Mouse (Mus musculus): ENCODE data around the gene Tes. TPM values are rescaled to one million over a fixed set of nuclear protein-coding genes. Genes with fewer than 3 reads are reported as not detected.
A peak's percentile ranks its signal among the peaks of the same experiment; 100 is the strongest.

Gene Tes
- total RNA-seq, 1 experiment = 51.1 TPM

- no peak overlapping the region for H3K9ac ChIP-seq (ENCODE audit: insufficient read depth, low read depth, low read length, poor library complexity, severe bottlenecking)
- H3K27ac ChIP-seq (ENCODE audit: insufficient read depth, low read depth, low read length, poor library complexity, severe bottlenecking) = no peak overlapping the region
- H3K9me3 ChIP-seq (ENCODE audit: control insufficient read depth, insufficient read depth, low read depth, low read length) = no peaks in the 10 kb centered on the region
- no peaks in the 10 kb centered on the region for H3K4me1 ChIP-seq (ENCODE audit: control insufficient read depth in 2 of 2, insufficient read depth in 2 of 2, low read length in 2 of 2, poor library complexity in 1 of 2)
- H3K36me3 ChIP-seq (ENCODE audit: control insufficient read depth, insufficient read depth, low read length, poor library complexity, severe bottlenecking) = no peaks in the 10 kb centered on the region
- no peak for TF ChIP-seq CHD2 (IDR thresholded peaks at IDR 0.05; ENCODE audit: low read depth, low read length)
- no peak for TF ChIP-seq MAFK (IDR thresholded peaks at IDR 0.05; ENCODE audit: insufficient read depth, low read depth, low read length)
- TF ChIP-seq ZC3H11A (IDR thresholded peaks at IDR 0.05; ENCODE audit: borderline replicate concordance, low read depth, low read length) = no peak
- no peak for TF ChIP-seq HCFC1 (IDR thresholded peaks at IDR 0.05; ENCODE audit: borderline replicate concordance, insufficient read depth, low read length)
- TF ChIP-seq ZNF384 (IDR thresholded peaks at IDR 0.05; ENCODE audit: low read depth, low read length) = no peak
- in situ Hi-C loops (cut with MboI; ENCODE audit: low sequenced_read_pairs in 2 of 2, unreplicated experiment in 2 of 2) = loop anchor here in 1 of 2 experiments (25.0 kb wide), 1 partner anchor 555 kb away; no protein-coding TSS in a partner anchor
- peak; percentile 9 for DNase-seq (ENCODE audit: low read depth, low spot score)
- H3K4me3 ChIP-seq (ENCODE audit: insufficient read depth in 1 of 2, low read depth in 1 of 2, low read length in 2 of 2, poor library complexity in 1 of 2, severe bottlenecking in 1 of 2) = no peak overlapping the region
These were observed 32.7 kb upstream of the Tes start for GRCm38 (mm10) chr6:17032231-17032728.

- no peak overlapping the region for H3K27ac ChIP-seq (ENCODE audit: insufficient read depth, low read depth, low read length, poor library complexity, severe bottlenecking)
- no peak overlapping the region for H3K9ac ChIP-seq (ENCODE audit: insufficient read depth, low read depth, low read length, poor library complexity, severe bottlenecking)
- no peaks in the 10 kb centered on the region for H3K9me3 ChIP-seq (ENCODE audit: control insufficient read depth, insufficient read depth, low read depth, low read length)
- H3K4me3 ChIP-seq (ENCODE audit: insufficient read depth in 1 of 2, low read depth in 1 of 2, low read length in 2 of 2, poor library complexity in 1 of 2, severe bottlenecking in 1 of 2) = no peak overlapping the region
- H3K4me1 ChIP-seq (ENCODE audit: control insufficient read depth in 2 of 2, insufficient read depth in 2 of 2, low read length in 2 of 2, poor library complexity in 1 of 2) = no peaks in the 10 kb centered on the region
- in situ Hi-C loops (cut with MboI; ENCODE audit: low sequenced_read_pairs in 2 of 2, unreplicated experiment in 2 of 2) = loop anchor here in 1 of 2 experiments (25.0 kb wide), 1 partner anchor 553 kb away; no protein-coding TSS in a partner anchor
- DNase-seq (ENCODE audit: low read depth, low spot score) = no peak
- TF ChIP-seq ZNF384 (IDR thresholded peaks at IDR 0.05; ENCODE audit: low read depth, low read length) = no peak
- no peak for TF ChIP-seq HCFC1 (IDR thresholded peaks at IDR 0.05; ENCODE audit: borderline replicate concordance, insufficient read depth, low read length)
- no peak for TF ChIP-seq MAFK (IDR thresholded peaks at IDR 0.05; ENCODE audit: insufficient read depth, low read depth, low read length)
- no peak for TF ChIP-seq ZC3H11A (IDR thresholded peaks at IDR 0.05; ENCODE audit: borderline replicate concordance, low read depth, low read length)
- no peak for TF ChIP-seq CHD2 (IDR thresholded peaks at IDR 0.05; ENCODE audit: low read depth, low read length)
- H3K36me3 ChIP-seq (ENCODE audit: control insufficient read depth, insufficient read depth, low read length, poor library complexity, severe bottlenecking) = no peaks in the 10 kb centered on the region
These were observed 30.9 kb upstream of the Tes start for GRCm38 (mm10) chr6:17034095-17034494.

DNA sequence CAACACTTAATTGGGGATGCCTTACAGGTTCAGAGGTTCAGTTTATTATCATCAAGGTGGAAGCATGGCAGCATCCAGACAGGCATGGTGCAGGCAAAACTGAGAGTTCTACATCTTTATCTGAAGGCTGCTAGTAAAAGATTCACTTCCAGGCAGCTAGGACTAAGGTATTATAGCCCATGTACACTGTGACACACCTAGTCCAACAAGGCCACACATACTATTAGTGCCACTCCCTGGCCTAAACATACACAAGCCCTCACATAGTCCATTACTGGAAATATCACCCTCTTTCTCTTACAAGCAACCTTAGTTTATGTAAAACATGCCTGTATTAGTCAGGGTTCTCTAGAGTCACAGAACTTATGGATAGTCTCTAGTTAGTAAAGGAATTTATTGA lies 29.7 kb upstream of the Tes start:
- no peaks in the 10 kb centered on the region for H3K36me3 ChIP-seq (ENCODE audit: control insufficient read depth, insufficient read depth, low read length, poor library complexity, severe bottlenecking)
- no peaks in the 10 kb centered on the region for H3K9me3 ChIP-seq (ENCODE audit: control insufficient read depth, insufficient read depth, low read depth, low read length)
- in situ Hi-C loops (cut with MboI; ENCODE audit: low sequenced_read_pairs in 2 of 2, unreplicated experiment in 2 of 2) = loop anchor here in 1 of 2 experiments (25.0 kb wide), 1 partner anchor 552 kb away; no protein-coding TSS in a partner anchor
- H3K4me1 ChIP-seq (ENCODE audit: control insufficient read depth in 2 of 2, insufficient read depth in 2 of 2, low read length in 2 of 2, poor library complexity in 1 of 2) = no peaks in the 10 kb centered on the region
- TF ChIP-seq MAFK (IDR thresholded peaks at IDR 0.05; ENCODE audit: insufficient read depth, low read depth, low read length) = no peak
- TF ChIP-seq ZNF384 (IDR thresholded peaks at IDR 0.05; ENCODE audit: low read depth, low read length) = no peak
- no peak for TF ChIP-seq HCFC1 (IDR thresholded peaks at IDR 0.05; ENCODE audit: borderline replicate concordance, insufficient read depth, low read length)
- TF ChIP-seq CHD2 (IDR thresholded peaks at IDR 0.05; ENCODE audit: low read depth, low read length) = no peak
- TF ChIP-seq ZC3H11A (IDR thresholded peaks at IDR 0.05; ENCODE audit: borderline replicate concordance, low read depth, low read length) = no peak
- no peak overlapping the region for H3K9ac ChIP-seq (ENCODE audit: insufficient read depth, low read depth, low read length, poor library complexity, severe bottlenecking)
- no peak overlapping the region for H3K4me3 ChIP-seq (ENCODE audit: insufficient read depth in 1 of 2, low read depth in 1 of 2, low read length in 2 of 2, poor library complexity in 1 of 2, severe bottlenecking in 1 of 2)
- no peak for DNase-seq (ENCODE audit: low read depth, low spot score)
- H3K27ac ChIP-seq (ENCODE audit: insufficient read depth, low read depth, low read length, poor library complexity, severe bottlenecking) = no peak overlapping the region

- in situ Hi-C loops (cut with MboI; ENCODE audit: low sequenced_read_pairs in 2 of 2, unreplicated experiment in 2 of 2) = no loop called here
- TF ChIP-seq MAFK (IDR thresholded peaks at IDR 0.05; ENCODE audit: insufficient read depth, low read depth, low read length) (no peak), CHD2 (IDR thresholded peaks at IDR 0.05; ENCODE audit: low read depth, low read length) (no peak), HCFC1 (IDR thresholded peaks at IDR 0.05; ENCODE audit: borderline replicate concordance, insufficient read depth, low read length) (no peak), ZNF384 (IDR thresholded peaks at IDR 0.05; ENCODE audit: low read depth, low read length) (no peak), ZC3H11A (IDR thresholded peaks at IDR 0.05; ENCODE audit: borderline replicate concordance, low read depth, low read length) (no peak)
- H3K4me3 ChIP-seq (ENCODE audit: insufficient read depth in 1 of 2, low read depth in 1 of 2, low read length in 2 of 2, poor library complexity in 1 of 2, severe bottlenecking in 1 of 2) = no peak overlapping the region
- H3K27ac ChIP-seq (ENCODE audit: insufficient read depth, low read depth, low read length, poor library complexity, severe bottlenecking) = no peak overlapping the region
- H3K4me1 ChIP-seq (ENCODE audit: control insufficient read depth in 2 of 2, insufficient read depth in 2 of 2, low read length in 2 of 2, poor library complexity in 1 of 2) = no peaks in the 10 kb centered on the region
- no peaks in the 10 kb centered on the region for H3K9me3 ChIP-seq (ENCODE audit: control insufficient read depth, insufficient read depth, low read depth, low read length)
- no peak for DNase-seq (ENCODE audit: low read depth, low spot score)
- no peaks in the 10 kb centered on the region for H3K36me3 ChIP-seq (ENCODE audit: control insufficient read depth, insufficient read depth, low read length, poor library complexity, severe bottlenecking)
- no peak overlapping the region for H3K9ac ChIP-seq (ENCODE audit: insufficient read depth, low read depth, low read length, poor library complexity, severe bottlenecking)
These were observed 13.4 kb upstream of the Tes start for GRCm38 (mm10) chr6:17051432-17052025.

All from ES-E14 (cell line).